Mouse (Mus musculus): ENCODE data around the gene Col23a1.
"Not testable (repeated sequence)": the region's sequence is repeated elsewhere in the genome, so short reads cannot be mapped to it uniquely, and the experiment has no call there.

Col23a1 gene

DNA sequence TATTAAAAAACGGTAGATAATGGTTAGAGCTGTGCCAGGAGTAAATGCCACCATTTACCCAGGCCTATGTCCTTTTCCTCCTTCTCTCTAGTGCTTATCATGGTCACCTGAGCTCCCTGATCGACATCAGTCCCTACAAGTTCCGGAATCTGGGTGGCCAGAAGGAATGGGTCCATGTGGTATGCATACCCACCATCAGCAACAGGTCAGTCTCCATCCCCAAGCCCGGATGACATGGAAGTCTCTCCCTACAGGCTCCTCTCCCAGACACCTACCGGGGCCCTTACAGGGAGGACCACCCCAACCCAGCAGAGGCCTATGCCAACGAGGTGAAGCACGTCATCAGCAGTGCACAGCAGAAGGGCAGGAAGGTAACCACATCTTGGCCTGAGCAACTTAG, 302.2 kb downstream of the Col23a1 start:
- no peak for DNase-seq (ENCODE audit: low spot score)

DNA sequence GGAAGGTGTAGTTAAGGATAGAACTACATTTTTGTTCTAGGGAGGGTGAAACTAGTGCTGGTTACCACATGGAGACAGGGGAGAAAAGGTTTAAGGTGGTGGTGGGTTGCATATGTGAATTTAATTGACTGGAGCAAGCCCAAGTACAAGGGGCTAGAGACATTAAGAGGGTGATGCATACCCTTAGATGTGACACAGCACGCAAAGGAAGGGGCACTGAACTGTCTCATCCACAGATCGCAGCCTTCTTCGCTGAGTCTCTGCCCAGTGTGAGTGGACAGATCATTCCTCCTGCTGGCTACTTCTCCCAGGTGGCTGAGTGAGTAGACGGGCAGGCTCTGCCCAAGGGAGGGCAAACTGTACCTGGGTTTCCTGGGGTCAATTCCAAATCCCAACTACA, 303.6 kb downstream of the Col23a1 start:
- DNase-seq (ENCODE audit: low spot score) = no peak

DNA sequence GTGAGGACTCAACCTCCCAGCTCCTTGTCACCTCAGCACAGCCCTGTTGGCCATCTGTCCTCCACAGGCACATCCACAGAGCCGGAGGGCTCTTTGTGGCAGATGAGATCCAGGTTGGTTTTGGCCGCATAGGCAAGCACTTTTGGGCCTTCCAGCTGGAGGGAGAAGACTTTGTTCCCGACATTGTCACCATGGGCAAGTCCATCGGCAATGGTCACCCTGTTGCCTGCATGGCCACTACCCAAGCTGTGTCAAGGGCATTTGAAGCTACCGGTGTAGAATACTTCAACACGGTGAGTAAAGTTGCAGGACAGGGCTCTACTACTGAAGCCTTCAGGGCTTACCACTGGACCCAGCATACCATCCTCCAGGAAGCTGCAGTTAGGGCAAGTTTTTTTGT, 304.1 kb downstream of the Col23a1 start:
- no peak for DNase-seq (ENCODE audit: low spot score)

DNA sequence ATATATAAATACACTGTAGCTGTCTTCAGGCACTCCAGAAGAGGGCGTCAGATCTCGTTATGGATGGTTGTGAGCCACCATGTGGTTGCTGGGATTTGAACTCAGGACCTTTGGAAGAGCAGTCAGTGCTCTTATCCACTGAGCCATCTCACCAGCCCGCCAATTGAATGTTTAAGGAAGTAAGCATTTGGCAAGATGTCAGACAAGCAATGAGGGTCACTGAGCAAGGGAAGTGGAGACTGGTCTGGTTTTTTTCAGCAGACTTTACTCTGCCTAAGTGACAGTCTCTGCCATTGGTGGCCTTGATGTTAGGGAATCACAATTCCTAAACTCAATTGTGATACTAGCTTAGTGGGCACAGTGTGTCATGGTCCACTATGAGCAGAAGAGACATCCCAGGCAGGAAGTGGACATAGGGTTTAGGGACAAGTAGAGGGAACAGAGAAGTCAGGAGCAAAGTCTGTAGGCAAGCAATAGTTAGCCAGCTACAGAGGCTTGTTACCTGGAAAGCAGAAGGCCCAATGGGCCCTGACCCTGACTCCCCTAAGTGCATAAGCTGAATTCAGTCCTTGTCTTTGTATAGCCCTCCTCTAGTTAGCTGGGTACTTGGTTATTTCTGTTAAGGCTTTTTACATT, 305.1 kb downstream of the Col23a1 start:
- no peak for DNase-seq (ENCODE audit: low spot score)

DNA sequence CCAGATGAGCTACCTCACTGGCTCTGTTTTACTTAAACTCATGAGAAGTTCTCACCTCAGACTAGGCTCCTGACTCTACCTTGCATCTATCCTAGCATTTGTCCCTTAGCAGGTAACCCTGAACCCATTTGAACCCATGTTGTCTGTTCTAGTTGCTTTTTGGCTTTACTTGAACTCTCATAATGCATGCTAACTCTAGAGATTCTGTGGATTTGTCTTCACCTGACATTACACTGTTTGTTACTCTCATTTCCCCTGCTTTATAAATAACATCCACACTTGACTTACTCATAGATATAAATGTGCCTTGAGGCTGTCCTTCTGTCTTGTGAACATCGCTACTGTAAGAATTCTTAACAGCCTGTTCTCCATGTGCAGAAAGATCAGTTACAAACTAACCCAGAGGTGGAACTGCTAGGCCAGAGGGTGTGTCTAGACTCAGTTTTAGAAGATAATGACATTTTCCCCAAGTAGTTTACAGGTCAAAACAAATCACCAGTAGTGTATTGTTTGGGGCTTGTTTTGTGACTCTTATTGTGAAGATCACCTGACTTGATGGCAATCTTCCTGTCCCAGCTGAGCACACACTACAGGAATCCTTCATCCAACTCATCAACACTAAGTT, 305.9 kb downstream of the Col23a1 start:
- DNase-seq (ENCODE audit: low spot score) = no peak

DNA sequence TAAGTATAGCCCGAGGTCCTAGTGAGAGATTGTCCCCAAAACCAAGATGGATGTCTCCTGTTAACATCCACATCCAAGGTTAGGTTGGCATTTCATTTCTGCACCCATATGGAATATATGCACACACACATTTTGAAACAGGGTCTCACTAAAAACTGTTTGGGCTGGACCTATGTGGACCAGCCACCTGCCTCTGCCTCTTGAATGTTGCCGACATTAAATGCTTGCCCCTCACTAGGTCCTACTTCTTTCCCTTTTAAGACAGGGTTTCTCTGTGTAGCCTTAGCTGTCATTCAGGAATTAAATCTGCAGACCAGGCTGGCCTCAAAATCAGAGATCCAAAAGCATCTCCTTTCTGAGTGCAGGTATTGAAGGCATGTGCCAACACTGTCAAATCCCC, 307.8 kb downstream of the Col23a1 start:
- no peak for DNase-seq (ENCODE audit: low spot score)

DNA sequence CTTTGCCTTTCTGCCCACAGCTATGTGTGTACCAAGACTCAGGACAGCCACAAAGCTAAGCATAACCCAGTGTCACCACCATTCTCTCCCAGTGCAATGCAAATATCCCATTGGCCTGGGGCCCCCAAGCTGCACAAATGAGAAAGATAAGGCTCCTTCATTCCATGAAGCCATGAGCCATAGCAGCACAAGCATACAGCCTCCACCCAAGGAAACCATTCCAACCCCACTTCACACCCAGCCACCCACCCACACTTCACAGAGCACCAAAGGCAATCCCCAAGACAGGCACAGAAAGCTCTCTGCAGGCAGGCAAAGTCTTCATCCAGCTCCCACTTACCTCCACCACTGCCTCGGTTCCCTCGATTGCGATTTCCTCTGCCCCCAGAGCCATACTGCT, 312.5 kb downstream of the Col23a1 start:
- no peak for DNase-seq (ENCODE audit: low spot score)

DNA sequence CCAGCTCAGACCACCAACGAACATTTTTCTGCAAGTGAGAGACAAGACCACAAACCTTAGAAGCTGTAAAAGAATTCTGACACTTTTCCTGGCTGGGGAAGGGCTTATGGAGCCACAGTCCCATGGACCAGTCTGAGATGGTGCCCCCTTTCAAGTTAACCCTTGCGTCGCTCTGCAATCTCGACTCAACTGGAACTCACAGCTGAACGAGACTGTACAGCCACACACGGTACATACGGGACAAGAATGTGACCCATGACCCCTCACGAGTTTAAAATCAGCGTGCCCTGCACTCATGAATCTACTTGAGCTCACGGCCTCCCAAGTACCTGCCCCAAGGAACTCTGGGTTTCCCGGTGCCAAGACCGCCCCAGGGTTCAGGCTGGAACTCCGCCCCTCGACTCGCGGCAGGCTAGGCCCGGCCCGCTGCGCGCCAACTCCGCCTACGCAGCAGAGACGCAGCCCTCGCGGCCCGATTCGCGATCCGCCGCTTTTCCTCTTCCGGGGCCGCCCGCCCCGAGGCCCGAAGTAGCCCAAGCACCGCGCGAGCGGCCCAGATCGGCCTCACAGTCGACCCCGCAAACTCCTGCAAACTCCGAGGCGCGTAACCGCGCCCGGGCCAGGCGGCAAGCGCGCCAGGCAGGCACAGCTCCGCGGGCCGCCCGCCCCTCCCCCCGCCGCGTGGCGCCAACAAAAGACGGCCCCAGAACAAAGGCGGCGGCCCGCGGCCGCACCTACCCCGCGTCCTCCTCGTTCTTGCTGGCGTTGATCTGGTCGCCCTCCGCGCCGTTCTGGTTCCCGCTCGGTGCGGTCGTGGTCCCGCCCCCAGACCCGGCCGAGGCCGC, 316.1 kb downstream of the Col23a1 start:
- DNase-seq (ENCODE audit: low spot score) = peak; percentile 77

DNA sequence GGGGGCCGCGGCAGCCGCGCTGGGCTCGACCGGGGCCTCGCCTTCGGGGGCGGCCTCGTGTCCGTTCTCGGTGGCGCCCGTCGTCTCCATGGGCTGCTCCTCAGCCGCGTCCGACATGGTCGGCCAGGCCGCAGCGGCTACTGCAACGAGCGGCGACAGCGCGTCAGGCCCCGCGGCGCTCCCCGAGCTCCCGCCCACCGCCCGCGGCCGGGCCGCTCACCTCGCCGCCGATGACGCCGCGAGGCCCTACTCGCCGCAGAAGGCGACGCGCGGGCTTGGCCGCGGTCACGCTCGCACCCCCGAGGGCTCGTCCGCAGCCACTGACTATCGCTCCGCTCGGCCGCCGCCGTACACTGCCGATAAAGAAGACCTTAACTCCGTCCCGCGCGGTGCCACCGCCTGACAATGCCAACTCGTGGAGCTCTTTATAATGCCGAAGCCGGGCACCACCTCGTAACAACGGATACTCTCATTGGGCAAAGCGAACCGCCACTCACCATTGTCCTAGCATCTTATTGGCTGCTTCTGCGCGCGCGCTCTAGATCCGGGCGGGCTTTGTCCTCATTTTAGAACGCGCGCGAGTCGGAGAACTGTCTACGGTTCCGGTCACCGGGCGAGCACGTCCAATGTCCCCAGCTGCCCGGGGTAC, 316.9 kb downstream of the Col23a1 start, which contains the start of gene Hnrnpab:
Gene Hnrnpab (minus strand): TSS at position 401 of the 649 bp plus-strand sequence.
- DNase-seq (ENCODE audit: low spot score) = peak; percentile 96

DNA sequence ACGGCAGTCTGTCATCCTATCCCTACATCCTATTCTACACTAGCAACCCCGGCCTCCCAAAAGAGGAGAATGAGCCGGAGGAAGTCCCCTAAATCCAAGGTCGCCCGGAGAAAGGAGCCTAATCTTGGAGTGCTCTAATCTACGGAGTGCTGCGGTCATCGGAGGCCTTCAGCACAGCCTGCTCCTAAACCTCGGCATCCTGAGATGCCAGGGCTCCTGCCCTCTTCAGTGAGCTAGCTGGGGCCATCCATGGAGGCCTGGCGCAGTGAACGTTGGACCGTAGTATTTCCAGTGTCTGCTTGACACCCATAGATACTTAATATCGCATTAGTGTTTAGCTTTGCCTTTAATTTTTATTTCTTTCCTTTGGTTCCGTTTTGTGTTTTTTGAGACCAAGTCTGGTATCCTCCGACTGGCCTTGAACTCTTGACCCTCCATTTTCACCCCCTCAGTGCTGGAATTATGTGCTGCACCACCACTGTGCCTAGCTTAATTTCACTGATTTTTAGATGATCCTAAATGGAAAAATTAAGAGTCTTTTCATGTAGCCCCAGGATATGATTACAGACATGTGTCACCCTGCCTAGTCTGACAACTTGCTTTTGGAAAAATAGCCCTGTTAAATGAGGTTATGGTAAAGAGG, 317.5 kb downstream of the Col23a1 start:
- DNase-seq (ENCODE audit: low spot score) = no peak

DNA sequence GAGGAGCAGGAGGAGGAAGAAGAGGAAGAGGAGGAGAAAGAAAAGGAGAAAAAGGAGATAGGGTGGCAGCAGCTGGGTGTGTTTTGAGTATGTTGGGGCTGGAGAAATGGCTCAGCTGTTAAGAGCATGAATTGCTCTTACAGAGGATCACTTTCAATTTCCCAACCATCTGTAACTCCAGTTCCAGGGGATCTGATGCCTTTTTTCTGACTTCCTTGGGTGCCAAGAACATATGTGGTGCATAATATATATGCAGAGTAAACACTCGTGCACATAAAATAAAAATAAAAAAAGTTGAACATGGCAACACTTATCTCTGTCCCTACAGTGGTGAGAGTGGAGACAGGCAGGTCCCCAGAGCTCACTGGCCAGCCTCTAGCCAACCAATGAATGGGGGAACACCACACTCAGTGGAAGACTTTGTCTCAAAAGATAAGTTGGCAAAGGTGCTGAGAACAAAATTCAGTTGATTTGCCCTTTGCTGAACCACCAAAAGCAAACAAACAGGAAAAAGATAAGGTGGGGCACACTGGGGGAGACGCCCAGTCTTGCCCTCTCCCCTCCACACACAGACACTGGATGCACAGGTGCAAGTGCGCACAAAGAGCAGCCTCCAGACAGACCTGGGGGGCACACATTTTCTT, 319.7 kb downstream of the Col23a1 start:
- no peak for DNase-seq (ENCODE audit: low spot score)

DNA sequence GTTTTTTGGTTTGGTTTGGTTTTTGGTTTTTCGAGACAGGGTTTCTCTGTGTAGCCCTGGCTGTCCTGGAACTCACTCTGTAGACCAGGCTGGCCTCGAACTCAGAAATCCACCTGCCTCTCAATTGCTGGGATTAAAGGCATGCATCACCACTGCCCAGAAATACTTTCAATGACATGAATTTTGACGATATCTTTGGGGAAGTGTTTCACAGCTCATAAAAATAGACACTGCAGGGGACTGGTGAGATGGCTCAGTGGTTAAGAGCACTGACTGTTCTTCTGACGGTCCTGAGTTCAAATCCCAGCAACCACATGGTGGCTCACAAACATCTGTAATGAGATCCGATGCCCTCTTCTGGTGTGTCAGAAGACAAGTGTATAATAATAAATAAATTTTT, 320.2 kb downstream of the Col23a1 start:
- DNase-seq (ENCODE audit: low spot score) = not testable (repeated sequence)

DNA sequence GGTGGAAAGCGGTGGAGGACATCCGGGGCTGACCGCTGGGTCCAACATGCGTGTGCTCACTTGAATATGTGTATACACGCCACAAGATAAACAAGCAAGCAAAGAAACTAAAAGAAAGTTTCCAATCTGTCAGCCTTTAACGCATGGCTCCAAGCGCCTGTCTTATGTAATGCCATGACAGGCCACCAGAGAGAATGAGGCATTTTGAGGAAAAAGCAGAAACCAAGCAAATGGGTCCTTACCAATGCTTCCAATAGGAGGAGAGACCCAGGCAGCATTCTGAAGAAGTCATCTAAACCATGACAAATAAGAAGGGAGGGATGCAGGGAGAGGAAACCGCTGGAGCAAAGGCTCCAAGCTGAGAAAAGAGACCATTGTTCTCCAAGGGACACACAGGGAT, 324.5 kb downstream of the Col23a1 start:
- no peak for DNase-seq (ENCODE audit: low spot score)

DNA sequence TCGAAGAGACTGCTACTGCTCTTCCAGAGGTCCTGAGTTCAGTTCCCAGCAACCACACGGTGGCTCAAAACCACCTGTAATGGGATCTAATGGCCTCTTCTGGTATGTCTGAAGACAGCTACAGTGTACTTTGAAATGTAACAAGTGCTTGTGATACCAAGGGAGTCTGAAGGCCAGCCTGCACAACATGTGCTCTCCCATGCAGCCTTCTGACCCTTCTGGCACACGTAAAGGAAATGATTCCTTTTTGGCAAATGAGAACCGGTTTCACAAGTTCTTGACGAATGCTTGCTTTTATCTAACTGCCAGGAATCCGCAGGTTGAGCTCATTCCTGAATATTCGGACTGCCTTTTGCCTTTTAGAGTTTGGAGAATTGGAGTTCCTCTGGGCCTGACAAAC, 325.4 kb downstream of the Col23a1 start:
- no peak for DNase-seq (ENCODE audit: low spot score)

DNA sequence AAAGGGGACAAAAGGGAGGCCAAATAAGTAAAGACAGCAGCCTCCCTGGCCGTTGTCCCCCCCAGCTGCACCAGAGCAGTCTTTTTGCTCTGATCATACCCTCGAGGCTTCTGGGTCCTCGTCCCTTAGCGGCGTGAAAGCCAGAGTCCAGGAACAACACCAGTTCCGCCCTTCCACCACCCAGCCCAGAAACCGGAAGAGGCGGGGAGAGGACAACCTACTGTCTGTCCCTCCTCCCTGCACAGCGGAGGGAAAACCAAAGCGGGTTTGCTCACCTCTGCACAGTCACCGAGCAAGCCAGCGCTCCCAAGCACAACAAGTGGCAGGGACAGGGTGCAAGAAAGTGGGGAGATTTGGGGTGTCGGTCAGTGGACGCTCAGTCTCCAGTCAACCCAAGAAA, 325.9 kb downstream of the Col23a1 start:
- peak; percentile 50 for DNase-seq (ENCODE audit: low spot score)

DNA sequence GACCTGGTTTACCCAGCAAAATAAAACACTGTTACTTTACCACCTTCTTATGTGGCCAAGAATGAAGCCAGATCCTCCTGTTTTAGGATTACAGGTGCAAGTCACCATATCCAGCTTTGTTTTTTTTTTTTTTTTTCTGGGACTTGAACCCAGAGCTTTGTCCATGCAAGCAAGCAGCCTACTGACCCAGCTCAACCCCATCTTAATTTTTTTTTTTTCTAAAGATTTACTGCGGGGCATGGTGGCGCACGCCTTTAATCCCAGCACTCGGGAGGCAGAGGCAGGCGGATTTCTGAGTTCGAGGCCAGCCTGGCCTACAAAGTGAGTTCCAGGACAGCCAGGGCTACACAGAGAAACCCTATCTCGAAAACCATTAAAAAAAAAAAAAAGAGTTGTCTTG, 326.4 kb downstream of the Col23a1 start:
- not testable (repeated sequence) for DNase-seq (ENCODE audit: low spot score)

DNA sequence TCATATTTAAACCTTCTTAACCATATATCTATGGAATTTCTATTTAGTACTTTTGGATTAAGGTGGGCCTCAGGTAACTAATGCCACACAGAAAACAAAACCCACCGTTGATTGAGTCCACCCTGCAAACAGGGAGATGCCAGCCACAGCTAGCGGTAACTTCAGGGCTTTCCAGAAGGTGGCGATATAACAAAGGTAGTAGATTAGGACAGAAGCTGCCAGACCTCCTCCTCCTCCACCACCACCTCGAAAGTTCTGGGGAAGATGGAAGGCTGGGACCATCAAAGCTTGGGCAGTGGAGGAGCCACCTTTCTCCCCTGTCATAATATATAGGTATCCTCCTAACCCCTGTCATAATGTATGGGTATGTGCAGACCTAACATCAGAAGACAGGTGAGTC, 328.0 kb downstream of the Col23a1 start:
- no peak for DNase-seq (ENCODE audit: low spot score)

DNA sequence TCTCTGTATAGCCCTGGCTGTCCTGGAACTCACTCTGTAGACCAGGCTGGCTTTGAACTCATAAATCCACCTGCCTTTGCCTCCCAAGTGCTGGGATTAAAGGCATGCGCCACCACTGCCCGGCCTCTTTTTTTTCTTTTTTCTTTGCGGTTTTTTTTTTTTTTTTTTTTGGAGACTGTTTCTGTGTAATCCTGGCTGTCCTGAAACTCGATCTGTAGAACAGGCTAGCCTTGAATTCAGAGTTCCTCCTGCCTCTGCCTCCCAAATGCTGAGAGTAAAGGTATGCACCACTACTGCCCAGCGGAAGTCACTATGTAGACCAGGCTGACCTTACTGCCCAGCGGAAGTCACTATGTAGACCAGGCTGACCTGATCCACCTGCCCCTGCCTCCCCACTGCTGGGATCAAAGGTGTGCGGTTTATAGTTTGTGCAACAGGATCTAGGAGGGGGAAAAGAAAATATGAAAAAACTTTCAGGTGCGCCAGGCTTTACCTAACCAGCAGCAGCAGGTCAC, 329.2 kb downstream of the Col23a1 start:
- no peak for DNase-seq (ENCODE audit: low spot score)

DNA sequence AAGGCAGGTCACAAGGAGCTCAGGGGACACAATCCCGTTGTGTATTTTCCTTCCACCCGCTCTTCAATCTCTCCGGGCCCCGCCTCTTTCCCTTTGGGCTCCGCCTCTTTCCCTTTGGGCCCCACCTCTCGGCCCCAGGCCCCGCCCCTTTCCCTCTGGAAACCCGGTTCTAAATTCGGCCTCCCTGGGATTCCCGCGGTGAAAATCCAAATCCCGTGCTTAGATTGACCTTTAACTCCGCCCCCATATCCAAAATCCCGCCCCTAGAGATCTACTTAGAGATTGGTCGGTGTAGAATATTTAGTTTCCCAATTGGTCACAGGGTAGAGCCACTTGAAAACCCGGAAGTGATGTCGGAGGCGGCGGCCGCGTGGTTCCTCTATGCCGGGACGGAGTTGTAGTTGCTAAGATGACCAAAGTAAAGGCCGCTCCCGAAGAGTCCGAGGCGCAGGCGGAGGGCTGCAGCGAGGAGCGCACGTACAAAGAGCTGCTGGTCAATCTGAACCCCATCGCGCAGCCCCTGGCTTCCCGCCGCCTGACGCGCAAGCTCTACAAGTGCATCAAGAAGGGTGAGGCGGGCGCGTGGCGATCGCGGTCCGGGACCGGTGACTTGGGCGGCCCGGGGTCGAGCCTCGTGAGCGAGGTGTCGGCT, 329.8 kb downstream of the Col23a1 start, which contains the start of gene Nhp2:
Gene Nhp2 (plus strand): TSS at position 327 of the 652 bp plus-strand sequence.
- peak; percentile 78 for DNase-seq (ENCODE audit: low spot score)

DNA sequence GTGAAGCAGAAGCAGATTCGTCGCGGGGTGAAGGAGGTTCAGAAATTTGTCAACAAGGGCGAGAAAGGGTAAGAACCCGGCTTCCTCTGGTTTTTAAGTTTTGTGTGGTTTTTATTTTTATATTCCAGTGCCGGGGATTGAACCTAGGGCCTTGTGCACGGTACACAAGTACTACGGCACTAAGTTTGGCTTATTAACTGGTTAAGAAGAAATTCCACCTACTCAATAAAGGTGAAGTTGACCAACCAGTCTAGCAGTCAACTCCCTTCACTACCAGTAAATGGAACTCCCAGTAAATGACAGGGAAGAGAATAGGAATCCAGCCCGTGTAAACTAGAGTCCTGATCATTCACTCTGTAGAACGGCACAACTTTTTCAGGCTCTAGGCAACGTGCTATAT, 330.4 kb downstream of the Col23a1 start:
- no peak for DNase-seq (ENCODE audit: low spot score)

DNA sequence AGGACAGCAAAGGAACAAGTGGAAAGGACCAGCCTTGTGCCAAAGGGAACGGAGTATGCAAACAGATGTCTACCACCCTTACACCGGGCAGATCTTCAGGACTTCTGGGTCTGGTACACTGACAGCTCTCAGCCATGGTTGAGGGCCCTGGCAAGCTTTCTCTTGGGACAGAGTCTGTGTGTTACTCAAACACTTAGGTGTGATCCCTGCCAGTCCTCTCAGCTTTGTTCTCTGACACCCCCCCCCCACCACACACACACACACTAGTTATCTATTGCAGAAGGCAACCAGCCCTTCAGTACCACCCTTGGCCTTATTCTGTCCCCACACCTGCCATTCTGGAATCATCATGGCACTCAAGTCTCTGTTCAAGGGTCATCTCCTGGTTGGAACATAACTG, 332.1 kb downstream of the Col23a1 start:
- no peak for DNase-seq (ENCODE audit: low spot score)

Measured in ovary, postnatal 10 days (tissue).